Mouse (Mus musculus) liver, embryonic 11.5 days (tissue): ENCODE data around the gene Plcxd1. TPM values are rescaled to one million over a fixed set of nuclear protein-coding genes. Genes with fewer than 3 reads are reported as not detected.
"Not testable (repeated sequence)": the region's sequence is repeated elsewhere in the genome, so short reads cannot be mapped to it uniquely, and the experiment has no call there.

Experiments used
- ATAC-seq: fragments of 200-750 bp; cut with Nextera tagmentation; replicated peaks from 2 replicates; pipeline ENCODE4 v1.8.0; 2017; ENCODE audit warnings: moderate number of reproducible peaks, mild to moderate bottlenecking, moderate TSS enrichment, moderate library complexity; ENCODE audit not compliant: low FRiP score
- DNase-seq: peaks from one replicate; pipeline ENCODE4 v3.0.0-alpha.2; 2017; ENCODE audit warnings: low spot score
- H3K27ac ChIP-seq: fragments of 300-500 bp; sonication (generic); 2 replicates; pipeline ENCODE4 v1.5.1; 2014; ENCODE audit warnings: mild to moderate bottlenecking, low read depth, low read length, control low read depth
- H3K27me3 ChIP-seq: fragments of 300-500 bp; sonication (generic); replicated peaks from 2 replicates; pipeline ENCODE4 v1.6.1; 2014; ENCODE audit warnings: low read length, mixed read lengths; ENCODE audit not compliant: control insufficient read depth, insufficient read depth
- H3K36me3 ChIP-seq: fragments of 300-500 bp; sonication (generic); 2 replicates; pipeline ENCODE4 v1.6.1; 2014; ENCODE audit warnings: mild to moderate bottlenecking, low read length, moderate library complexity, mixed read lengths; ENCODE audit not compliant: control insufficient read depth, insufficient read depth
- H3K4me1 ChIP-seq: fragments of 300-500 bp; sonication (generic); replicated peaks from 2 replicates; pipeline ENCODE4 v1.6.1; 2014; ENCODE audit warnings: low read length, mixed read lengths; ENCODE audit not compliant: control insufficient read depth, insufficient read depth
- H3K4me2 ChIP-seq: fragments of 300-500 bp; sonication (generic); 2 replicates; pipeline ENCODE4 v1.6.1; 2014; ENCODE audit warnings: mild to moderate bottlenecking, control low read depth, moderate library complexity
- H3K4me3 ChIP-seq: fragments of 300-500 bp; sonication (generic); 2 replicates; pipeline ENCODE4 v1.5.1; 2014; ENCODE audit warnings: low read depth, low read length, control low read depth
- H3K9ac ChIP-seq: fragments of 300-500 bp; sonication (generic); 2 replicates; pipeline ENCODE4 v1.6.1; 2014; ENCODE audit warnings: low read depth, low read length, control low read depth
- H3K9me3 ChIP-seq: fragments of 300-500 bp; sonication (generic); 2 replicates; pipeline ENCODE4 v1.6.1; 2016; ENCODE audit warnings: low read length, inconsistent platforms, mixed read lengths; ENCODE audit not compliant: control insufficient read depth
- WGBS: fragments of 180-500 bp; shearing (Covaris S2); extraction: QIAGEN DNeasy Blood & Tissue Kit; methylation state at CpG from one replicate; pipeline ENCODE4 v1.1.7; 2014; 5-methylcytosine and 5-hydroxymethylcytosine counted together
- polyA plus RNA-seq: library from polyadenylated mRNA; unstranded; fragments of >200 nt; fragmentation: Nextera tagmentation; extraction: Ambion mirVana; gene quantifications from 2 replicates; pipeline ENCODE4 v1.2.1, GENCODE M21; 2014

The Plcxd1 gene
- polyA plus RNA-seq, 1 experiment from 2014 or later: 0.71 TPM

DNA sequence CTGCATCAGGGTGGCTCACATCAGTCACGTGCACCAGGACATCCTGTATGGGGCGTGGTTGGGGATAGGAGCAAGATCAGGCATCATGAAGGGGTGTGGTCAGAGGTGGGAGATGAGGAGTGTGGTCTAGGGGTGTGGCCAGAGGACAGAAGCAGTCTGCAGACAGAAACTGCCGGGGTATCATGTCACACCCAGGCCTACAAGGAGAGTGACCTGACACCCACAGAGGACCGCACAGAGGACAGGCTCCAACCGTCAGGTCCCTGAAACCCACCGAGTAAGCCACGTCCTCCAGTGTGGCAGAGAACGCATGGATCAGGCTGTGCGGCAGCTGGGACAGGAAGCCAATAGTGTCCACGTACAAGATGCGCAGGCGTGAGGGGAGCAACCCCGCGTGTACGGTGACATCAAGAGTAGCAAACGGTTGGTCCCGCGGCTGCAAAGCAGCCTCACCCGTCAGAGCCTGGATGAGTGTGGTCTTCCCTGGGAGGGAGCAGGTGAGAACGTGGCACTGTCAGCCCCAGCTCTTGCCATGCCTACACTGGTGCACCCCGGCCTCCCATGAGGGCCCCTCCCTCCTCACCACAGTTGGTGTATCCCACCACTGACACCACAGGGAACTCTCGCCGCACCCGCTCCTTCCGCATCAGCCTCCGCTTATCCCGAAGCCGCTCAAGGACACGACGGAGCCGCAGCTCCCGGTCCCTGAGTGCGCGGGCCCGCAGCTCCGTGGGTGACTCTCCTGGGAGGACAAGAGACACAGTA, 5.0 kb downstream of the Plcxd1 start:
- no peak overlapping the region for H3K4me3 ChIP-seq
- peaks cover 32% of the 10 kb centered on the region for H3K4me1 ChIP-seq
- H3K27ac ChIP-seq: no peak overlapping the region
- ATAC-seq (no peak), DNase-seq (no peak)
- H3K4me2 ChIP-seq: no peak overlapping the region
- H3K36me3 ChIP-seq: peaks cover 36% of the 10 kb centered on the region
- 92% methylated on average over 36 of the region's 36 CpGs for WGBS
- H3K27me3 ChIP-seq: peaks cover 7% of the 10 kb centered on the region; the same call in 1 of the 2 replicates
- no peak overlapping the region for H3K9ac ChIP-seq
- H3K9me3 ChIP-seq: no peaks in the 10 kb centered on the region

DNA sequence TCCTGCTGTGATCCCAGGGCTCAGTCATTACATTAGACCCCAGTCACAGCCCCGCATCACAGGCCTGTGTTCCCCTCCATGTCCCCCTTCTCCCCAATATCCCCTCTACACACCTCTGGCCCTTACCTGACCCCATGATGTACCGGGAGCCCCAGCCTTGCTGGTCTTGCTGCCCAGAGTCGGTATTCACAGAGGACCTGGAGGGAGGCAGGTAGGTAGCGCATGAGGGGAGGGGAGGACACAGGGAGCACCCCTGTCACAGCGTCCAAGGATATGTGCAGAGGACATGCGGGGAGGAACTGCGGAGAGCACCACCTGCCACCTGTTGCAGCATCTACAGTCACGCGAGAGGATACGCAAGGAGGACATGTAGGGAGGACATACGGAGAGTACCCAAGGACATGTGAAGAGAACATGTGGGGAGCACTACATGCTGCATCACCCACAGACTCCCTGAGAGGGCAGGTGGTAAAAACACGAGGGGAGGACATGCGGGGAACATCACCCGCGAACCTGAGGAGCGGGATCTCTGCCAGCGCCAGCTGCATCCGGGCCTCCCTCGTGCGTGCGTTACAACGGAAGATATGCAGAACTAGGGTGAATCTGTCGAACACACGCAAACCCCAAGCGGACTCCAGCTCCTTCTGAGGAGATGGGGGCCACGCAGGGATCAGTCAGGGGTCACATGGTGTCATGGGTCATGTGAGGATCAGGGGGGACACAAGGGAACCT, 6.5 kb downstream of the Plcxd1 start:
- ATAC-seq (no peak), DNase-seq (no peak)
- Histone ChIP-seq H3K9me3 (no peaks in the 10 kb centered on the region), H3K4me2 (peak overlapping the region; percentile 97), H3K36me3 (peaks cover 36% of the 10 kb centered on the region), H3K4me3 (peak overlapping the region; percentile 87), H3K9ac (peak overlapping the region; percentile 90; the same call in 1 of the 2 replicates), H3K27me3 (peaks cover under 1% of the 10 kb centered on the region; the same call in 1 of the 2 replicates), H3K4me1 (peaks cover 22% of the 10 kb centered on the region), H3K27ac (no peak overlapping the region)
- WGBS: 94% methylated on average over 26 of the region's 26 CpGs

DNA sequence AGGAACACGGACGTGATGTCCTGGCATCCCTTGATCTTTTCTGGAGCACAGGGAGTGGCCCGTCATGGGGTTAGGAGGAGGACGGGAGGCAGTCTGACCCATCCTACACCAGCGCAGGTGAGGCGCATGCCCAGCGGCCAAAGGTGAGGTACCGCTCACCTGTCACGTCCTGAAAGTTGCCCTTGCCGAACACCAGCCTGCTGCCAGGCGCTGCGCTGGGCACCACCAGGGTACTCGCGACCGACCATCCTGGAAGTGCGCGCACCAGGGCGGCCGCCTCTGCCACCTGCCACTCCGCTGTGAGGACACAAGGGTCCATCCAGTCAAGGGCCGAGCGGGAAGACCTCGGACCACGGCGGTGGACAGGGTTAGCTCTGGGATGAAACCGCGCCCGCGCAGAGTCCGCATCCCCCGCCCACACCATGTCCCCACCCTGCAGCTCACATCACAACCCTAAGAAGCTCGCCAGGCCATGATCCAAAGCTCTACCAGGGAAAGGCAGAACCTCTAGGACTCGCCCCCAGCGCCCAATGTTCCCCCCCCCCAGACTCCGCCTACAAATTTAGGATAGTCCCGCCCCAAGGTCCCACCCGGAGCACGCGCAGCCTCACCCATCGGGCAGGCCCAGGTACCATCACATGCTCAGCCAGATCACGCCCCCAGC, 7.3 kb downstream of the Plcxd1 start:
- 14% methylated on average over 41 of the region's 41 CpGs for WGBS
- ATAC-seq (peak; percentile 22; the same call in 1 of the 2 replicates), DNase-seq (no peak)
- peak overlapping the region; percentile 87 for H3K4me3 ChIP-seq
- H3K4me2 ChIP-seq: peak overlapping the region; percentile 97
- peaks cover 14% of the 10 kb centered on the region for H3K4me1 ChIP-seq
- H3K27me3 ChIP-seq: no peaks in the 10 kb centered on the region
- peak overlapping the region; percentile 97 for H3K27ac ChIP-seq
- peaks cover 36% of the 10 kb centered on the region for H3K36me3 ChIP-seq
- no peaks in the 10 kb centered on the region for H3K9me3 ChIP-seq
- peak overlapping the region; percentile 90 for H3K9ac ChIP-seq

DNA sequence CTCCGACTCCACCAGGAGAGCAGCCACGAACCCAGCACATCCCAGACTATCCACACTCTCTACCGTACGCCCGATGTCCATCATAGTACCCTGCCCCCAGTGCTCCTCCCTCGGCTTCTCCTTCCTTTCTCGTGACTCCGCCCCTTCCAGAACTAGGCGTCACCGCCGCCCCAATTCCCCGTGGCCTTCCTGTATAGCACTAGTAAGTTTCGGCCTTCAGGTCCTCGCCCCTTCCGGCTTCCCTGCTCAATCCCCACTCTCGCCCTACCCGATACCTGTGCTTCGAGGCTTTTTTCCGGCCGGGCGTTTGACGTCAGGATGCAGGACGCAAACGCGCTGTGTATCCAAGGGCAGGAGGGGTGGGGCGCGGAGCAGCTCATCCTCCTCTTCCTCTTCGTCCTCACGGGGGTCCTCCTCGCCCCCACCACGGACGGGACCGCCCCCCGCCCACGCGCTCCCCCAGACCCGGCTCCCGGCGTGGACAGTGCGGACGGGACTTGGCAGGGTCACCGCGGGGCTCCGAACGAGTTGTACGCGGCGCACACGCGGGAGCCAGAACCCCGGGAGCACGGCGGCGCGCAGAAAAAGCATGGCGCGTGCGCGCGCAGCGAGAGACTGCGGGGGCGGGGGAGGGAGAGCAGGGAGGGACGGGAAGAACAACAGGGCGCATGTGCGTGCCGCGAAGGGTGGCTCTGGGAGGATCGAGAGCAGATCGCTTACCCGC, 8.0 kb downstream of the Plcxd1 start, which contains the start of gene Gtpbp6:
Gene Gtpbp6 (minus strand): TSS at position 617 of the 724 bp plus-strand sequence.
- H3K27ac ChIP-seq: peak within 1 kb of the TSS; percentile 97
- H3K9me3 ChIP-seq: no peaks in the 10 kb centered on the region
- H3K4me1 ChIP-seq: peaks cover 14% of the 10 kb centered on the region
- under 1% methylated on average over 70 of the region's 71 CpGs for WGBS
- H3K4me3 ChIP-seq: peak within 1 kb of the TSS; percentile 87
- peaks cover 36% of the 10 kb centered on the region for H3K36me3 ChIP-seq
- DNase-seq (peak; percentile 91), ATAC-seq (peak; percentile 82)
- no peaks in the 10 kb centered on the region for H3K27me3 ChIP-seq
- H3K9ac ChIP-seq: peak within 1 kb of the TSS; percentile 90
- H3K4me2 ChIP-seq: peak within 1 kb of the TSS; percentile 97

DNA sequence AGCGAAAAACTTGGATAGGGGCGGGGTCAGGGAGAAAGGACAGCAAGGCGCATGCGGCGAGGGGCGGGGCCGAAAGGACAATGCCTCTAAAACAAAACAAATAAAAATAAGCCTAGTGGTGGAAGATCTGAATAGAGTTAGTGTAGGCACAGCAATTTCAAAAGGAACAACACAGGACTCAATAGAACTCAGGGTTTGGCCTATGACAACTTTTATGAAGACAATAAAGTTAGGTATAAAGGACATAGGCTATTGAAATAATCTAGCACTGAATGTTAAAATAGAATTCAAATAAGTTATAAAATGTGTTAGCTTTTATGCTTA, 8.5 kb downstream of the Plcxd1 start:
- Histone ChIP-seq H3K4me3 (peak overlapping the region; percentile 87), H3K27ac (0 out of 2 replicates have a peak overlapping the region, but pooled peaks have one; percentile 97), H3K9me3 (no peaks in the 10 kb centered on the region), H3K9ac (peak overlapping the region; percentile 90; the same call in 1 of the 2 replicates), H3K4me1 (peaks cover 14% of the 10 kb centered on the region), H3K36me3 (peaks cover 35% of the 10 kb centered on the region), H3K4me2 (peak overlapping the region; percentile 97), H3K27me3 (no peaks in the 10 kb centered on the region)
- DNase-seq (no peak), ATAC-seq (no peak)
- WGBS: 0% methylated on average over 7 of the region's 7 CpGs

DNA sequence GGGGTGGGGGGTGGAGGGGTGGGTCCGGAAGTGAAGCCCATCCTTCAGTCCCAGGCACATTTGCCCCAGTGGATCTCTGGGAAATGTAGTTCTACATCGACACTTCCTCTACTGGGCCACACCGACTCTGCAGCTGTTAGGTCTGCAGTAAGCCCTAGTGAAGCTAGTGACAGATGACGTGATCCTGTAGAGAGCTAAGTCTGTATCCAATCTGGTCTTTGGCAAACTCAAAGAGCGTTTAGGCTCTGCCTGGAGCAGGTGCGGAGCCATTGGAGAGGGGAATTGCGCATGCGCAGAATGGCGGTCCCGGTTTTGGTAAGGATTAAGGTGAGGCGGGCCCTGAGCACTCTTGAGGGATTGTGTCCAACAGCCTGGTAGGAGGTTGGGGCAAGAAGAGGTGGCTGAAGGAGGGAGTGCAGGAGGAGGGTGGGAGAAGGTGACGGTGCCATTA, 10.2 kb downstream of the Plcxd1 start, which contains the start of gene Zfp605:
Gene Zfp605 (plus strand): TSS at position 102 of the 451 bp plus-strand sequence.
- WGBS: under 1% methylated on average over 12 of the region's 12 CpGs
- Histone ChIP-seq H3K27ac (peak within 1 kb of the TSS; percentile 83), H3K27me3 (no peaks in the 10 kb centered on the region), H3K4me2 (peak within 1 kb of the TSS; percentile 82), H3K9me3 (no peaks in the 10 kb centered on the region), H3K36me3 (peaks cover 18% of the 10 kb centered on the region), H3K9ac (peak within 1 kb of the TSS; percentile 80), H3K4me3 (peak within 1 kb of the TSS; percentile 64), H3K4me1 (peaks cover 14% of the 10 kb centered on the region)
- peak; percentile 58 for ATAC-seq
- peak; percentile 85 for DNase-seq

DNA sequence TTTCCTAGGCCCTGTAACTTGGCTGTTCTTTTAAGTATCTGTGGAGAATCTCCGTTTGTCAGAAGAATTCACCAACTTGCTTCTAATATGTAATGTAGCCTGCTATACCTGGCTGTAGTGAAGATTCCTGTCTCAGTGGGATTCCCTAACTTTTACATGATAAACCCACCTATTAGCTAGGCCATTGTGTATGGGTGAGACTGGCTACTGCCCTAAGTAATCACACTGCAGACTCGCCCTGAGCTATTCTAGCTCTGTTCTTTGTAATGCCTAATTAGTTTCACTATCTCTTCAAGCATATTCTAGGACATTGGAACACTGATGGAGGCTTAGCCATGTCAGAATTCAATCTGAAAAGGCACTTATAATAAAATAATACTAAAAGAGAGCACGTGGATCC, 22.6 kb downstream of the Plcxd1 start:
- not testable (repeated sequence) for H3K9me3 ChIP-seq, ATAC-seq, DNase-seq, H3K9ac ChIP-seq, H3K27ac ChIP-seq, H3K4me3 ChIP-seq, H3K4me2 ChIP-seq, H3K27me3 ChIP-seq, H3K36me3 ChIP-seq, H3K4me1 ChIP-seq
- whole genome bisulfite sequencing: 86% methylated on average over 3 of the region's 3 CpGs
